Mouse (Mus musculus): ENCODE measurements around the gene Atrnl1.
"Not testable (repeated sequence)": the region's sequence is repeated elsewhere in the genome, so short reads cannot be mapped to it uniquely, and the experiment has no call there.

Atrnl1 gene

DNA sequence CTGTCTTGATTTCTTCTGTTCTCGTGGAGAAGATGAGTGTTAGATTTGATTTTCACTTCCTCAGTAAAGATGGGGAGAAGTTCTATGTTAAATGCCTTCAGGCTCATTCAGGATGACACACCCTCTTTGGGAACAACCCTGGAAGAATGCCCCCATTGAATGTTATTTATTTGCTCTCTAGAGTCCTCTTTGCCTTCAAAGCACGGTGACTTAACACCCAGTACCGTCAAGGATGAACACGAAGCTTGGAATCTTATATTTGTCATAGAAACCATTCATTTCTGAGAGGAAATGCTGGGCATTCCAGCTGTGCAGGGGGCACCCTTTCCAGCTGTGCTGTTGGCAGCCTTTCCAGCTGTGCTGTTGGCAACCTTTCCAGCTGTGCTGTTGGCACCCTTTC is 212.6 kb downstream of the Atrnl1 start:
- DNase-seq (ENCODE audit: low spot score) = no peak

DNA sequence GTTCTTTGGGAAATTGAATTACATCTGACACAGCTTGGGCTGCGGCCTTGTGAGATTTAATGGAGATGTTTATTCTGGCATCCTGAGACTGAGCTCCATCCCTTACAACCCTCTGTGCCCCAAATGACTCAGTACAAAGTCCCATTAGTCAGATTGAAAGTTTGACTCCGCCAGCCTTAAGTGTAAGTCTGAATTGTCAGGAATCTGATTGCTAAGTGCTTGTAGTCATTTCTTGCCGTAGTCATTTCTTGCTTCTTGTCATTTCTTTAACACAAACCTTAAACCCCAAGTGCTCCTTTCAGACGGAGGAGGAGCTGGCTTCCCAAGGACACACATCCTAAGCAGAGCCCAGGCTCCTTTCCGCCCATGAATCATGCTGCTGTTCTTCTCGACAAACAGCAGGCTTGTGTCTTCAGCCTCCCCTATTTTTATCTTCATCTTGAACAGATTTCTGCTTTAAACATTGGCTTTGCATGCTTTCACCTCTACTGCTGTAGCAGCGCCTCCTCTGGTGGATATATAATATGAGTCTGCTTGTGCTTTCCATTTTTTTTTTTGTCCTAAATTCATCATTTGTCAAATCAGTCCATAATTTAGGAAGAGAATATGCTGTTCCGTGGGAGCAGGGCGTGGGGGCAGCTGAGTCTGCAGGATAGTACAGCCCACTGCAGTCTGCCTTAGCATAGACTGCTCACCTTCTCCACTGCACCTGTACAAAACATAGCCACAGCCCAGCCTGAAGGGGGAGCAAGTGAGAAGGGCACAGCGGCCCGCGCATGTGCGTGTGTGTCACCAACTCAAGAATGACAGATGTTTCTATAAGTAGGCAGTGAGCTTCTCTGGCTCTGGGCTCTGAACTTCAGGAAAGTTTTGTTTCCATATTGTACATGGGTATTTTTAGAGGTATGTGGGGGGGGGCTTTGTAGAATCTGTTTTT is 214.7 kb downstream of the Atrnl1 start:
- DNase-seq (ENCODE audit: low spot score) = no peak

DNA sequence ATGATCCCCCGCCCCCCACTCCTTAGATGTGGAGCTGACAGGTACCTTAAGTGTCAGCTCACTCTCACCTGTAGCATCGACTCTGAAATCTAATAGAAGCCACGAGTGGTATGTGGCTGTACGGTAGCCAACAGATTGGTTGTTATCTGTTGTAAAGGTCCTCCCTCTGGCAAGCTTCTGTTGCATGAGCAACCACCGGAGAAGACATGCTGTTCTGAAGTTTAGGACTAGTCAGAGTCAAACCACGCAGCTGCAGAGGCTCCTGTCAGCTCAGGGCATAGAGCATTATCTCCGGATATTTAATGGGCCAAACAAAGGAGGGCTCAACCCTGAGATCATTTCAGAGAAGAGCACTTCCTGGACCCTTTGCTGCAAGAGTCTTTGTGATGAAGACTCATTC is 222.2 kb downstream of the Atrnl1 start:
- DNase-seq (ENCODE audit: low spot score) = no peak

DNA sequence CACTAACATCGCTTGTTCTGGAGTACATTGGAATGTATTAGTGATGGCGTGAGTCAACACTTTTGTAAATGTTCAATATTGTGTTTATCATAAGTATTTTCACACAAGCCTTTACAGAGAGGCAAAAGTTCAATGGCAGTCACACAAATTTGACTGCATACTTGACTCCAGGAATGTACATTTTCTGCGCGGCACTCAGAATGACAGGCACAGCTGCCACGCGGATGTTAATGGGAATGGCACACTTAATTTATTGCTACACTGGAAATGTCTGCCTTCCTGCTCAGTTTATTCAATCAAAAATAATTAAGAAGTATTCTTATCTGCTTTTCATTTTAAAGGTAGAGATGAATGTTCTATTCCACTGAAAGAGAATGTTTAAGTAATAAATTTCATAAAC is 227.0 kb downstream of the Atrnl1 start:
- no peak for DNase-seq (ENCODE audit: low spot score)

DNA sequence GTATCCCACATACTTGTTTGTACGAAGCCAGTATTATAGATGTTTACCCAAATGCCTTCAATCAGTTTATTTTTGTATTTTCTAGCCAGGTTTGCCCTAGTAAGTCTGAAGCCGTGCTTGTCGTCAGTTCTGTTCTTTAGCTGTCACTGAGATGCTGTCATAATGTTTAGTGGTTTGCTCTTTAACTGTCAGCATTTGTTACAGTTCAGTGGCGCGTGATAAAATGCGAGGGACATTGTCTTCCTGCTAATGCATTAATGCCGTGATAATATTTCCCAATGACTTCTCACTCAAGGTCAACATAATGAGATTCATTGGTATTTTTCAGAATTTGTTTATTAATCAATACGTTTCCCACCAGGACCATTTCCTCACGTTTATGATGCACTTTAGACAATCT is 227.7 kb downstream of the Atrnl1 start:
- no peak for DNase-seq (ENCODE audit: low spot score)

DNA sequence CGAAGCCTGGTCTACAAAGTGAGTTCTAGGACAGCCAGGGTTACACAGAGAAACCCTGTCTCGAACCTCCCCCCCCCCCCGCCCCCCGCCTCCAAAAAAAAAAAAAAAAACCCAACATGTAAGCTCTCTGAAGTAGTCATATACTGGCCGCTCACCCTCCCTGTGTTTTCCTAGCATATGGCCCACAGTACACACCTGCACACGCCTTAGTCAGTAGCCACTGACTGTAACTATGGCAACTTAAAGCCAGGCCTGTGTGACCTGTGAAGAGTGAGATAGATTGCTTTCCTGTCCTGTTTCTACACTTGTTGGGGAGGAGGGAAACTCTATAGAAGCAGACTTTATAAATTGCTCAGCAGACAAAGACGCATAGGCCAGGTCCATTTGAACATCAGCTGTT is 239.1 kb downstream of the Atrnl1 start:
- no peak for DNase-seq (ENCODE audit: low spot score)

DNA sequence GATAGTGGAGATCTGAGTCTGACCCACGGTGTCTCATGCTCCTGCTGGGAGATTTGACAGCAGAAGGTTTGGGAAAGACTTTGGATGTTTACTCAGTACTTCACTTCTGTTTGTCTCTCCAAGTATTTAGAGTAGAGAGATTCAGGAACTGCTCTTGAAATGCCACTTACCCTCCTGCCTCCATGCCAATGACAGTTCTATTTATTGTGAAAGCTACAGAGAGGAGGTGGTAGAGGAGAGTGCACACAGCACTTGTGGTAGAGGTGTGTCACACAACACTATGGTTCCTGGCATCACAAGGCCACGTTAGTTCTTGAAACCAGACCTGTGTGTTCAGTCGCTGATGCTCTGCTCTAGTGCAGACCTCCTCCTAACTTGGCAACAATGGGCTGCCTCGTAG is 257.5 kb downstream of the Atrnl1 start:
- DNase-seq (ENCODE audit: low spot score) = no peak

DNA sequence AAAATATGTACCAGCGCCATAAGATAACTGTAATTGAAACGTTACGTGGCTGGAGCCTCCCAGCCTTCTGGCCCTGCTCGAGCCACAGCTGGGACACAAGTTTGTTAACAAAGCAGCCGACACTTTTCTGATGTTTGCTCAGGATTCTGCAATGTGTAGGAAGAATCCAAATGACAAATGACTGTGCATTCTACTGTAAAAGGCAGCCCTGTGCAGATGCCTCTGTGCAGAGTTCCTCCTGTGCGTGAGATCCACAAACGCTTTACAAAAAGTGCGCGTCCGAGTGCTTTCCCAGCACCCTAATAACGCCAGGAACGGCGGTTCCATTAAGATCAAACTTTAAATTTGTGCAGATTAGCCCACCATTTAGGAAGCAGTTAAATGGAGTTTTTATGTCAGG is 260.0 kb downstream of the Atrnl1 start:
- DNase-seq (ENCODE audit: low spot score) = no peak

DNA sequence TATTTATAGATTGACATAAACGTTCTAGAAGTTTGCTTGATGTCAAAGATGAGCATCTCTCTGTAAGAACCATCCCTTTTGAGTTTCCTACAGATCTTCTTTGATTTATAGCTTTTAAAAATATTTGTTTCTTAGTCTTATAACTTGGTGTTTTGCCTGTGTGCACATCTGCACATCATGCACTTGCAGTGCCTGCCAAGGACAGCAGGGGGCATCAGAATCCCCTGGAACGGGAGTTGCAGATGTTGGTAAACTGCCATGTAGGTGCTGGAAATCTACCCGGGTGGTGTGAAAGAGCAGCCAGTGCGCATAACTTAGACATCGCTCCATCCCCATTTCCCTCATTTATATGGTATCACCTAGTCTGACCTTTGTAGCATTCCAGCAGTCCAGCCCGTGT is 265.2 kb downstream of the Atrnl1 start:
- DNase-seq (ENCODE audit: low spot score) = no peak

DNA sequence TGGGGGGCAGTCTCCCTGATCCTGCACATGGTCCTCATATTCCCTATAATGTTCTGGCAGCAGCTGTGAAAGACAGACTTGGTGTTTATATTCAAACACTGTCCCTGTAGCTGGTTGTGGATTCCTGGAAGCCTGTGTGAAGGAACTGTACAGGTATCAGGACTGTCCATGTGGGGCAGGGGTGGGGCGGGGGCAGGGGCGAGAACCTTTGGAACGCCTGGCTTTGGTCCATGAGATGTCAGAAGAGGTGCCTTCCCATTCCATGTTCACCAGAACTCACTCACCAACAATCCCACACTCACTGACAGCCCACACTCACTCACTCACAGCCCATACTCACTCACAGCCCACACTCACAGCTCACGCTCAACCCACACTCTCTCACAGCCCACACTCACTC is 266.5 kb downstream of the Atrnl1 start:
- DNase-seq (ENCODE audit: low spot score) = no peak

DNA sequence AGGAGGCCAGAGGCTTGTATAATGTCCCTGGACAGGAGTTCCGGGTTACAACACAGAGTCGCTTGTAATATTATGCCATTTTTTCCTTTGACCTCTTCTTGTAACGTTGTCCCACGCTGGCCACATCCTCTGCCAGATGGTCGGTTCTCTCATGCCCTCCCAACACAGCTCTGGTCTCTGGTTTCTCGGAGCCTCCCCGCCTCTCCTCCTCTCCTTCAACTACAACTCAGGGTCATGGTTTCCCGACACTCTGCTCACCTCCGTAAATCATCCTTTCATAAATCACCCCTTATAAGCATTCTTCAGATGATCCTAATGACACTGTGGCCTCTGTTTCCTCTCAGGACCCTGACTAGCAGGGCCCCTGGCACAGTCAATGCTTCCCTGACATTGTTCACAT is 267.7 kb downstream of the Atrnl1 start:
- no peak for DNase-seq (ENCODE audit: low spot score)

DNA sequence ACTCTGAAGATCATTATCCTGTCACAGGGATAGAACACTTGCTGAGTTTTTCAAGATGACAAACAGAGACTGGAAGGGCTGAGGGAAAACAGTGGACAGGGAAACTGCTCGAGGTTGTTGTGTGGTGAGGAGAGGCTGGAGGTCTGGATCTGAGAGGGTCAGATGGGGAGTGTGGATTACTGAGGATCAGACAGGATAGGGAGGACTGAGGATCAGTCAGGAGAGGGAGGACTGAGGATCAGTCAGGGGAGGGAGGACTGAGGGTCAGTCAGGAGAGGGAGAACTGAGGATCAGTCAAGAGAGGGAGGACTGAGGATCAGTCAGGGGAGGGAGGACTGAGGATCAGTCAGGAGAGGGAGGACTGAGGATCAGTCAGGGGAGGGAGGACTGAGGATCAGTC is 269.0 kb downstream of the Atrnl1 start:
- not testable (repeated sequence) for DNase-seq (ENCODE audit: low spot score)

DNA sequence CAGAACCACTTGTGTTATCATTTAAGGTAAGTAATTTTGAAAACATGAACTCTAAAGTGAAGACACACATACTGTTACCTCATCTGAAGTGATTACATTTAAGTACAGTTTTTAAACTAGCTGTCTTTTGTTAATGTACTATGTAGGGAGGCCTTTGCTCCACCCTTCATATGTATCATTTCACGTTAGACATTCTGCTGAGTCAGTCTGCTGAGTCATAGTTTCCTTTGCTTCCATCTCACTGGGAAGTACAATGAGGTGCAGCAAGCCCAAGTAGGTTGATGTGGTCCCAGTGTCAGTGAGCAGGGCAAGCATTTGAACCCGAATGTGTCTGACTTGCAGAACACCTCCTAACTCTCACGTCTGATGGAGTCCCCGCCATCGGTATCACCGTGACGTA is 271.1 kb downstream of the Atrnl1 start:
- no peak for DNase-seq (ENCODE audit: low spot score)

DNA sequence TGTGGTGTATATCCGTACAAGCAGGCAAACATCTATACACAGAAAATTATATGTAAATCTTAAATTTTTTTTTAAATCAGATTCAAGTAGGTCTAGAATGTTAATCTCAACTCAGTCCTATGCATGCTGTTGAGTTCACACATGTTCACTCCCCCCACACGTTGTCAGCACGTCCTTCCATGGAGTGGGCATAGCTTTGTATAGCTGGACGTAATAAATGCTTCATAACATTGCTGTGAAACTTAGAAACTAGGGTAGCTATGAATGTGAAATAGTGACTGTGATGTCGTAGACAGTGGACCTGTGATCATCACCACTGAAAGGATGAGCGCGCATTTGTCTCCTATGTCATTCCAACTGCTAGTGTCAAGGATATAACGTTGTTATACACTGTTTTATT is 278.0 kb downstream of the Atrnl1 start:
- no peak for DNase-seq (ENCODE audit: low spot score)

DNA sequence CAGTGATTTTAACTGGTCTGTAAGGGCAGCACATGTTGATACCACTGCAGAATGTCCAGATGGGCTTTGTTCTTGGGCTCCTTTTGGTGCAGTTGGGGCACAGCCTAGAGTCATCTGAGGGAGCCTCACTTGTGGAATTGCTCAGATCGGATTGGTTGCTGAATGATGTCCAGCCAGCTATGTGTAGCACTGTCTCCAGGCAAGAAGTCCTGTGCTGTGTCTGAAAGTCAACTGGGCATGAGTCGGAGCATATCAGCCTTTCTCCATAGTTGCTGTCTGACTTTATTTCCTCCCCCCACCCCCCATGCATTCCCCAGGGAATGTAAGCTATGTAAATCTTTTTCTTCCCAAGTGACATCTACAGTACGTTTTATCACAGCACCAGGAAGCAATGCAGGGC is 278.9 kb downstream of the Atrnl1 start:
- DNase-seq (ENCODE audit: low spot score) = no peak

DNA sequence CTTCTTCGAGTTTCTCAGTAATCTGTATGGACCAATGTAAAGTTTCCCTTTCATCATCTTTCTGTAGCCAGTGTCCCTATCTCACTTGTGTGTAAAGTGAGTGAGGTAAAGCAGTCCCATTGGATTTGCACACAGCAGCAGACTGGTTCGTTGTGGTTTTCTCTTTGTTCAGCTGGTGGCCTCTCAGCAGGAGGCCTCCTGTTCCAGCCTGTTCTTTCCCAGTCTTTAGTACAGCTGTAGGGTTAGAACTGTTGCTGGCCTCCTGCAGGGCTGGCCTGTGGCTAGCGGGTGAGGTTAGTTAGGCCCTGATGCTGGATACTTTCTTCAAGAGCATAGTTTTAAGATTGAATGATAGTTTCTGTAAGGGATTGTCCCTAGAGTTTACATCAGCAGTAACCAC is 280.1 kb downstream of the Atrnl1 start:
- DNase-seq (ENCODE audit: low spot score) = no peak

DNA sequence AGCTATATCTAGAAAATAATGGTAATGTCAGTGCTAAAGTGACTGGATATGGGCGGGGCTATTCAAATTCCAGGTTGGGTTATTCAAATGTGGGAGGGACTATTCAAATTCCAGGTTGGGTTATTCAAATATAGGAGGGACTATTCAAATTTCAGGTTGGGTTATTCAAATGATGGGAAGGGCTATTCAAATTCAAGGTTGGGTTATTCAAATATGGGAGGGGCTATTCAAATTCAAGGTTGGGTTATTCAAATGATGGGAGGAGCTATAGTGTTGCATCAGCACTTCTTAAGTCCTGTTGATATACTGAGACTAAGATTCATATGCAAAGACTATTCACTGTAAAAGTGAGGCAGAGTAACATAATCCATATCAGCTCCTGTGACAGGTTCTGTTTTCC is 283.4 kb downstream of the Atrnl1 start:
- DNase-seq (ENCODE audit: low spot score) = no peak

DNA sequence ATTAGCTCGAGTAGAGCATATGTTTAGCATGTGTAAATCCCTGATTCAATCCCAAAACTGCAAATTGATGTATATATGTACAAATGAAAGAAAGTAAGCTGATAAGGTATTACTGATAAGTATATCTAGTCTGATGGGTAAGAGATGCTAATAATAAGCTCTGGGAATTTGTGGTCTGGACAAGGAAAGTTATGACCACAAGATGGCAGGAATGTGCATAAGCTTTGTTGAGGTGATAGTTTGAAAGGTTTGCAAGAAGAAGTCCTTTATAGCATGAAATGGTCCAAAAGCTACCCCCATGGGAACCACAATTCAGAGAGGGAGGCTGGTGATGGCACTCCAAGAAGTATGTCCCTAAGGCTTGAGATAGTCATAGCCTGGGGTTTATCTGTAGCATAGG is 289.2 kb downstream of the Atrnl1 start:
- no peak for DNase-seq (ENCODE audit: low spot score)

DNA sequence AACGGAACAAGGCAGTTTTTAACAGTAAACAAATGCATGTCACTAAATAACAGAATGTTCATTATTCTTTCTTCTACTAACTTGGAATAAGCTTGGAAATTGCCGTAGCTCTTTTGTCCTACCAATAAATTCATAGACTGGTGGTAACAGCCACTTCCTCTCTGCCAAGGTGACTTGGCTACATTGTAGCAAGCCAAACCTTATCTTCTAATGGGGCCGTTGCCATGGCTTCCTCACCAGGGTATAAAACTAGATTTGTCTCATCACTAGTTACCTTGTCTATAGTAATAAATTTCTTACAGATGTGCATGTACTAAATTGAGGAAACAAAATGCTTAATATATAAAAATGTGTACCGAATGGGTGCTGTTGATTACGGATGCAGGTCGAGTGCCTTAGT is 298.6 kb downstream of the Atrnl1 start:
- no peak for DNase-seq (ENCODE audit: low spot score)

DNA sequence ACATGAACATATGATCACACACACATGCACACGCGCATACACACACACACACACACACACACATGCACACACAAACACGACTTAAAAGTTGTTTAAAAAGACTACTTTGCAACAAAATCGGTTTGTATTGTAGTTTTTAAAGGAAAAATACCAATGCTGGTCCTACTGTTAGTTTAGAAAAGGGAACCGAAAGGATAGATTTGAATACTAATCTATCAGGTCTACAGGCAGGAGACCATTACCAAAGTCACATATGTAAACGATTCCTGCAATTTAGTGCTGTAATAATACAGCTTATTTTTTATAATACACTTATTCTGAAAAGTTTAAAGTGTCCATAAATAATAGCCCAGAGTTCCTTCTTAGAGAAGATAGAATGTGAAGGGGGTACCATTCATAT is 299.8 kb downstream of the Atrnl1 start:
- DNase-seq (ENCODE audit: low spot score) = no peak

DNA sequence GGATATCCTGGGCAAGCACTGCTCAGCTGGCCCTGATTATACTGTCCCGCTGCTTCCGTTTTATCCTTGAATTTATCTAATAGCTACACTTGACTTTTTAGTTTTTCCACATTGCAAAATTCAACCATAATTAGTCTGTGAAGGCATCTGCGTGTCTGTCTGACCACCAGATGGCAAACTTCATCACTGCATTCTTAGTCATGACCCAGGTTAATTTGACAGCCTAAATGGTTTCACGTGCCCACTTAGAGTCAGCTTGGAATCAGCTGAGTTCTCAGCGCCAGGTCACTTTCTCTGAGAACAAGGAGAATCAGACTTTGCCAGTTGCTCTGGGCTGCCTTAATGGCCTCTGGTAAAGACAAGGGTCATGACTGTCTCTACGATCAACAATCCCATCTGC is 305.5 kb downstream of the Atrnl1 start:
- no peak for DNase-seq (ENCODE audit: low spot score)

DNA sequence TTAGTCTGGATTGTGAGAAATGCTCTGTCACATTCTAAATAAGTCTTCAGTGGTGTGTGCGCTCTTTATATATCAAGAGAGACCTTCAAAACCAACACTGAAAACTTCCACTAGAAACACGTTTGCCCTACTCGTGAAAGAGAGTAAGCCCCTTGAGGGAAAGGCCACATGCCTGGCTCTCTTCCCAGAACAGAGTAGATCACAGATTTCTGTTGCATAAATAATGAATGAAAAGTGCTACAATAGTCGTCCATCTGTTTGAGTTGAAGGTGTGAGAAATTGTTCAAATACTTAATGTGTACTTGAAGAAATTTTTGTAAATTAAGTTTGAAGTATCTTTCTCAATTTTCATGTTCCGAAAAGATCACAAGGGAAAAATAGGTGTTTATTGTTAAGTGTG is 312.2 kb downstream of the Atrnl1 start:
- no peak for DNase-seq (ENCODE audit: low spot score)

DNA sequence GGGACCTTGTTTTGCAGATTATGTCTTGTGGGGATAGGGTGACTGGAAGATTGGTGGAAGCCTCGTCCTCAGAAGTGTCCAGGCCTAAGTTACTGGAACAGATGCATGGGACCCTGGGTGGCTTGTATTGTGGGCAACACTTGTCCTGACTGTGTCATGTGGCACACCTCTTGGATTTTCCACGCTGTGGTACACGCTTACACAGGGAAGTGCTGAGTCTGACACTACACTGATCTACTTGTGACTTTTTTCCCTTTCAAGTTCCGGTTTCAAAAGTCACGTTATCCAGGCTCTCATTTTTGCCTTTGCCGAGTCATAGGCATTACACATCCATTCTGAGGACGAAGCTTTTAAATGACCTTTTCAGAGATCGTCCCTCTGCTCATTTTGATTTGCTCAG is 314.0 kb downstream of the Atrnl1 start:
- DNase-seq (ENCODE audit: low spot score) = no peak

DNA sequence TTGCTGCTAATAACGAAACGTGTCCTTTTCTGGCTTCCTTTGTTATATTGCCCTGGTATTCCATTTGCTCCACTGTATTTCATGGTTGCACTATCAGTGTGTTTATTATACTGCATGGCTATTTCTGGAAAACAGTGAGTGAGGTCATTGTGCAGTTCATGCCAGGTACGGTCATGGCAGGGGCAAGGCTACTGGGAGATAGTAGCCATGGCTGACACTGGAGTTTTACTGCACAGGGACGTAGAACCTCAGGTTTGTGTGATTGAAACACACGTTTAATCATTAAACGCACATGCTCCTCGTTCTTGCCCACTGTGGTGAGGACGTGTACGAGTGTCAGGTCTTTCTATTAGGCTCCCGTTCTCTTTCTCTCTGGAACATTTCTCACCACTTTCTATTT is 314.8 kb downstream of the Atrnl1 start:
- no peak for DNase-seq (ENCODE audit: low spot score)

Measured in testis, postnatal 10 days (tissue).